Mouse (Mus musculus) B cell, adult 2 months (primary cell): Measurements from ENCODE around the gene 1810055G02Rik.
A peak's percentile ranks its signal among the peaks of the same experiment; 100 is the strongest.

Experiments used
- DNase-seq, 2 experiments: peaks; one replicate each; pipeline ENCODE4 v3.0.0; 2022

The 1810055G02Rik gene

GRCm38 (mm10) chr19:3708078-3709012 is at the start of gene 1810055G02Rik:
1810055G02Rik (plus strand) TSS chr19:3708293.
- peak; percentile 96 for DNase-seq

- DNase-seq: peak in 1 of 2 experiments; percentile 15
Observed at GRCm38 (mm10) chr19:3665510-3665909, 42.6 kb upstream of the 1810055G02Rik start.

- DNase-seq: no peak
Observed at GRCm38 (mm10) chr19:3666632-3667031, 41.5 kb upstream of the 1810055G02Rik start.

- no peak for DNase-seq
Observed at GRCm38 (mm10) chr19:3667155-3667895, 40.8 kb upstream of the 1810055G02Rik start.

GRCm38 (mm10) chr19:3667979-3668378 is 40.1 kb upstream of the 1810055G02Rik start:
- DNase-seq: peak; percentile 60 to 65

GRCm38 (mm10) chr19:3668551-3668950 is 39.5 kb upstream of the 1810055G02Rik start:
- DNase-seq: no peak

- DNase-seq: no peak
Observed at GRCm38 (mm10) chr19:3669100-3669499, 39.0 kb upstream of the 1810055G02Rik start.

- DNase-seq: peak in 1 of 2 experiments; percentile 26
Observed at GRCm38 (mm10) chr19:3673149-3673548, 34.9 kb upstream of the 1810055G02Rik start.

GRCm38 (mm10) chr19:3674122-3674855 is 33.8 kb upstream of the 1810055G02Rik start:
- DNase-seq: no peak

GRCm38 (mm10) chr19:3680732-3681131 is 27.4 kb upstream of the 1810055G02Rik start:
- DNase-seq: no peak

- DNase-seq: no peak
Observed at GRCm38 (mm10) chr19:3681310-3681934, 26.7 kb upstream of the 1810055G02Rik start.

- DNase-seq: no peak
Observed at GRCm38 (mm10) chr19:3684414-3684813, 23.7 kb upstream of the 1810055G02Rik start.

- DNase-seq: no peak
Observed at GRCm38 (mm10) chr19:3684957-3685580, 23.0 kb upstream of the 1810055G02Rik start.

- no peak for DNase-seq
Observed at GRCm38 (mm10) chr19:3685611-3686214, 22.4 kb upstream of the 1810055G02Rik start.

GRCm38 (mm10) chr19:3686215-3686894 is 21.7 kb upstream of the 1810055G02Rik start, which contains the start of gene Lrp5:
Lrp5 (minus strand) TSS chr19:3686564.
- peak in 1 of 2 experiments; percentile 30 for DNase-seq

- no peak for DNase-seq
Observed at GRCm38 (mm10) chr19:3687676-3688171, 20.4 kb upstream of the 1810055G02Rik start.

GRCm38 (mm10) chr19:3691337-3691736 is 16.8 kb upstream of the 1810055G02Rik start:
- DNase-seq: no peak

GRCm38 (mm10) chr19:3692414-3693145 is 15.5 kb upstream of the 1810055G02Rik start:
- no peak for DNase-seq

- DNase-seq: no peak
Observed at GRCm38 (mm10) chr19:3694476-3694875, 13.6 kb upstream of the 1810055G02Rik start.

- no peak for DNase-seq
Observed at GRCm38 (mm10) chr19:3695006-3695405, 13.1 kb upstream of the 1810055G02Rik start.
